Mouse (Mus musculus) kidney, postnatal 14 days (tissue): ENCODE measurements at regions not wholly inside any gene's neighbourhood (a gene's known extent, or its start where the extent isn't known, plus 50 kb on each side); places are given as distances from the start of the nearest gene placed in this dataset.

Source experiments
- DNase-seq: peaks from one replicate; pipeline ENCODE4 v3.0.0; 2022; ENCODE audit warnings: mixed read lengths

DNA sequence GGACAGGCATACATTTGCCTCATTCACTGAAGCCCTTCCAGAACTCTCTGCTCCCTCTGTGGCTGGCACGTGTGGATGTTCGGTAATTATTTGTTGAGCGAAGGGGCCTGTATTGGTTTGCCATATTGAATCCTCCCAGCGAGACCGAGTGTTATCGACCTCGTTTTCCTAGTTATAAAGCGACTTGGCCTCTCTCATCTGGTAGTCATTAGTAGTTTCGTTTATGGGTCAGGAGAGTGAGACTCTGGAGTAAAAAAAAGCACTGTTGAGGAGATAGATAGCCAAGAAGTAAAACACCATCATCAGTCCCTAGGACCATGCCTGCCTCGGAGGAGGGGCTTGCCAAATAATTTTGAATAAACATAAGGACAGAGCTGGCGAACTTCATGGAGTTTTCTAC lies 254.6 kb upstream of the Tbx3 start:
- DNase-seq, result no peak

DNA sequence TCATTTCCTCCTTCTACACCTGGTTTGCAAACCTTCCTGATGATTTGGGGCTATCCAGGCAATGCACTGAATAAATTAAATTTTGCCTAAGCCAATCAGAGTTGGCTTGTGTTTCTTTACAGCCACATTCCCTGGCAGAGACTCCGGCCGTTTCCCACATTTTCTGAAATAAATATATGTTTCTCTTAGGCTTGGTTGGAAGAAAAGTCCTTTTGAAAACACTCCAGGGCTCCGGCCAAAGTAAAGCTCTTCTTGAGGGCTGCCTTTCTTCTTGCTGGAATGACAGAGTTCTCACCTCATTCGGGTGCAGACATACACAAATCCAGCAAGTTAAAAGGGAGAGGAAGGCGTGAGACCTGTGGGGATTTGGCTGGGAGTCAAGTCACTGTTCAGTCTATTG lies 252.0 kb upstream of the Tbx3 start:
- DNase-seq, result no peak

DNA sequence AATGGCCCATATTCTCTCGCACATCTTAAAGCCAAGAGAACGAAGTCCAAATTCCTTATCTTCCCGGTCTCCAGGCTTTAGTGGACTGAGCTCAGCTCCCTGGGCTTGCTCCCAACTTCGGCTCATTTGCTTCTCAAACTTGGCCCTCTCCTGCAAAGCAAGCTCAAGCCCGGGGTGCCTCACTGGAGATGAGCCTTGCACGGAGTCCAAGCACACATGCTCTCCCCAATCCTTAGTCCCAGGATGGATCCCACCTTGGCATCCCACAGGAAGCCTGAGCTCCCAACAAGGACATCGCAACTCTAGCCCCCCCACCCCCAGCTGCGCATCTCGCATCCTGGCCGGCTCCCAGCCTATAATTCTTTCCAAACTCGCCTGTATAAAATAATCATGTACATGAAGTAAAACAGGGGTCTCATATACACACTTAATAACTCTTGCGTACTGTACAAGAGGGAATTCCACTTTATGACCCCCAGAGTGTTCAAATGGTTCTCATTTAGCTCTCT lies 242.9 kb upstream of the Tbx3 start:
- peak; percentile 8 for DNase-seq

DNA sequence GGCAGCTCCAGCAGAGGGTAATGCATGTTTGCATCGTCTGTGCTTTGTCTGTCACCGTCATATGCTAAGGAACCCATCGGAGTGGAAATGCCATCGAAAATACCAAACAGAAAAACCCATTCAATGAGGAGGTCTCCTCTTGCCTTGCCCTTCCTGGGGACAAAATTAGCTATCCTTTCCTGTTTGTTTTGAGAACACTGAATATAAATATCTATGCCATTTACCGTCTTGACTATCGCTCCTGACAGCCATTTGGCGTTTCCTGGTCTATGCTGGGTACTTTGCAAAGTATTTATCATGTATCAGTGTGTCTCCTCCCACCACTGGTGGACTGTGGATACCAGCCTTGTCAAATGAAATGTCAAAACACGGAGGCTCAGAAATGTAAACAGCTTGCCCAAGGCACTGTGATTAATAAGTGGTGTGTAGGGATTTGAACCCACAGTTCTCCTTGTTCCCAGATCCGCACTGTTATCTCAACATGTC lies 239.2 kb upstream of the Tbx3 start:
- no peak for DNase-seq

DNA sequence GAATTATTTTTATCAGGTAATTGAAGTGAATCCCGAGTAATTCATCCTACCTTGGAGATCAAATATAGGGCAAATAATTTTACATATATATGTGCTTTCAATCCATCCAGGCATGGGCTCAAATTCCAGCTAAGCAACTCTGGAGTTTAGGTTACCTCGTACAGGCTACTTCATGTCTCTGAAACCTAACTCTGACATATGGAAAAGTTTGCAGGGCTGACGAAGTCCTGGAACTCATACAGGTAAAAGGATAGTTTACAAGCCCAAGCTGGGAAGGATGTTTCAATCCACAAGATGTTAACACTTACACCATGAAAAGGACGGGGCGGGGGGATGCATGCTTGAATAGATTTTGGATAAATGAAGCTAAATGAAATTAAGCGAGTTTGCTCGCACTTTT lies 235.9 kb upstream of the Tbx3 start:
- DNase-seq, result no peak

DNA sequence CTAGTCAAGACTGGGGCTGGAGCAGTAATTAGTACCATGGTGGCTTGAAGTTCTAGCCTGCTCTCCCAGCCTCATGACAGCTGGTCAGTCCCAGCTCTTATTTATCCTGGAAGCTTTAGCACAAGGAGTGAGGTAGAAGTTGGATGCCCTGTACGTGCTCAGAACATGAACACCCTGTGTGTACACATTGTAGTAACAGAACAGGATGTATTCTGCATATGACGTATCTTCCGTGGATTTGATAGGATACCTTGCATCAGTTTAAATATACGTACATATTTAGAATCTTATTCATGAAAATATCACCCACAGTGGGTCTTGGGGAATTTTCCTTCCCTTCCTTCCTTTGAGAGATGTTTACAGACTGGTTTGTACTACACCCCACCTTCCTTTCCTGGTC lies 222.0 kb upstream of the Tbx3 start:
- DNase-seq, result no peak

DNA sequence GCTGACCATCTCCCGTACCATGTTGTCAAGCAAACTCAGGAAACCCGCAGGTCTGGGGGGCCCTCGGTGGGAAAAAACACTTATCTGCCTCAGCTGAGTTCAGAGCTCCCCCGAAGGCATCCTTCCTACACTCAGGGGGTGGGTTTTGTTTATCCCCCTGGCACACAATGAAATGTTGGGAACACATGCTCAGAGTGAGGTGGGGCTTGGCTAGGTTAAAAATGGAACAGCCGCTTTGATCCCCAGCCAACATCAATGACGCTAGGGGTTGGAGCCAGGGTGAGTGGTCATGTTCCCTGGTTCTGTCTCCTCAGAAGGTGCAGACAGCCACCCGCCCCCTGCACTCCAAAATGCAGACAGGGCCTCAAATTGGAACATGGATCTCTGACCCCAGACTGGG lies 221.3 kb upstream of the Tbx3 start:
- no peak for DNase-seq

DNA sequence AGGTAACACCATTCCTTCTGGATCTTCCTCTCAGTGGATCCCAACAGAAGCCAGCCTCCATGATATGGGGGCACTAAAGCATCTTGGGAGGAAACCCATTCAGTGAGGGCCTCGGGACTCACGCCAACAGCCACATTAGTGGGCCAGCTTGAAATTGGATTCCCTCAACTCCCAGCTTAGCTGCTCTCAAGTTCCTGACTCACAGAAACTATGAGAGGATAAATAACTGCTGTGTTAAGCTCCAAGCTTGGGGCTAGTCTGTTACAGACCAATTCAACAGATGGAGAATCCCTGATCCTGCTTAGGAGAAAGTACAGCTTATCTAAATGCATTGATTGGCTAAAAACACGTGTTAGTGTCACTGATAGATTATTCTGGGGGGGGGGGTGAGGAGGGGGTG lies 210.7 kb upstream of the Tbx3 start:
- DNase-seq, result no peak

DNA sequence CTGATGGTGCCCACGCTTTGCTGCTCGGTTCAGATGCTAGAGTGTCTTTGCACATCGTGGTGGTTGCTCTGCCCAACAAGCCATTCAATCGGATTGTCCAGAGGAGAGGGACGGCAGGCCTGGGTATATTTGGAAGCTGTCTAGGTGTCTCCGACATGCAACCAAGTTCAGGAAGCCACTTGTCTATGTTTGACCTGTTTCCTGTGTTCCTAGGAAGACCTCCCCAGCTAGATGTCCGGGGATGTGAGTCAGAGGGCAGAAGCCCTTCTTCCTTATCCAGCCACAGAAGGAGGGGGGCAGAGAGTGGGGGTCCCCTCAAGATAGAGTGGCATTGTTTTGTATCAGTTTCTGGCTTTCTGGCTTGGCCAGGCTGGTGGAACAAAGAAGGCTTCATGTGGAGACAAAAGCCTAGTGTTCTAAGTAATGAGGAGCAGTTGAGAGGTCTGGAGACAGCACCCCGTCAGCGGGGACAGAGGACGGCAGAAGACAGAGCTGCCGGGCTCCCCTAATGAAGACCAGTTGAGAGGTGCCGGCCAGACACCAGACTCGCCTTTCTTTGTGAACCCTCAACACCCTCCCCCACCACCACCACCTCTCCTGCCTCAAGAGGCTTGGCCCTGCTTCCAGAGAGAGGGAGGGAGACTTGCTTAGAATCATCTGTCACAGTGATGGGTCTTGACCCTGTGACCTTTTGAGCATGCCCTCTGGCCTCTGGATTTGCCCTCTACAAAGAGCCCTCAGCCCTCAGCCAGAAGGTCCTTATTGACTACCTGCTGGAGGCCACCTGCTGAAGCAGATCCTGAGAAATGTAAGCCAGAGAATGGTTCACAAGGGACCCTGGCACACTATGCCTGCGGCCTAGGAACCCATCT lies 207.6 kb upstream of the Tbx3 start:
- DNase-seq, result no peak

DNA sequence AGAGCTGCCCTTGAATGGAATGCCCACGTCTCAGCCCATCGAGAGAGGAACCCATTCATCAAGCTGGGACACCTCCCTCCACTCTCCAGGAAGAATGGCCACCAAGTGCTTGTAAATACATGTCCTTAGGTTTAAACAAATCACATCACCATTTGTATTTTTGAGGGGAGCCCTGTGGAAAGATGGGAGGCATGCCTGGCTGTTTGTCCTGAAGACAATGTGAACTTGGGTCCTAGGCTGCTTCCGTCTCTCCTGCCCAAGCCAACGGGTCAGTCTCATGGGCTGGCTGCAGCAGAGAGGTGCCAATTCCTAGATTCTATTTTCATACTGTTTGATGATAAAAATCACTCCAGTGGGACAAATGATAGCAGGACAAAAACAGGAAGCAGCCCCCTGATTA lies 205.9 kb upstream of the Tbx3 start:
- no peak for DNase-seq

DNA sequence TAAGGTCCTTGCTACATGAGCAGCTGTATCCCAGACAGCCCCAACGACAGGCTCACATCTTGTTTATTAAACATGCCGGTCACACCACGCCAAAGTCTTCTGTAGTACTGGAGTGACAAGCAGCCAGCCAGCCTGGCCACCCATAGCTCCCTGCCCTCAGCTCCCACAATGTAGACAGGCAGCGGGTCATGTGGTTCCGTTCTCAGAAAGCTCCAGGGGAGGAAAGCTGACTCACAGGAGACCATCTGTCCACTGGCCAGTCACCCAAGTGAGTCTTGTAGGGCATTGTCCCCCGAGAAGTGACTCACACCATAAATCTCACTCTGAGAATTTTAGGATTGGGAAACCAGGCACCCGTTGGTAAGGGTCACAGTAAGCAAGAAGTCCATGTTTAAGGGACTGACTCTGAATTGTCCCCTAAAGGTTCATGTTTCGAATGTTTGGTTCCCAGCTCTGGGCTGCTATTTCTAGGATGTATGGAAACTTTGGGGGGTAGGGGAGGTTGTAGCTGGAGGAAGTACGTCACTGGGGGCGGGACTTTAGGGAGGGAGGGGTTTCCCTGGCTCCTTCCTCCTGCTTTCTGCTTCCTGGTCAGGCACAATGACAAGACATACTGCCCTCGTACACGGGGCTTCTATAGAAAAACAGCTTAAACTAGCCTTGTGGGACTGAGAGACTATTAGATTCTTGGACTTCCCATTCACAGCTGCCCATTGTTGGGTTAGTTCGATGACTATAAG lies 203.0 kb upstream of the Tbx3 start:
- DNase-seq, result no peak

DNA sequence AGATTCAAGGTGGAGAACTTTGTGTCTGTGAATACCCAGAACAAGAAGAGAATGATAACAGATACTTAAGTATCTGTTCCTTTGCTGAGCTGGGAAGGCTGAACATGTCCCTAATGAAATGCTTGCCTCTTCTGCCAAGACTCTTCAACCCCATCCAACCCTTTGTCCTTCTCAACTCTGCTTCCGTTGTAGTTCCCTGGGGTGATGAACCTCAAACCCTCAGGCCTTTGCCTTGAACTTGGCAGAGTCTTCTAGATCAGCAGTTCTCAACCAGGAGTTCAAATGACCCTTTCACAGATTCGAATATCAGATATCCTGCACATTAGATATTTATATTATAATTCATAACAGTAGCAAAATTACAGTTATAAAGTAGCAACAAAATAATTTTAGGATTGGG lies 192.5 kb upstream of the Tbx3 start:
- DNase-seq, result peak; percentile 53

DNA sequence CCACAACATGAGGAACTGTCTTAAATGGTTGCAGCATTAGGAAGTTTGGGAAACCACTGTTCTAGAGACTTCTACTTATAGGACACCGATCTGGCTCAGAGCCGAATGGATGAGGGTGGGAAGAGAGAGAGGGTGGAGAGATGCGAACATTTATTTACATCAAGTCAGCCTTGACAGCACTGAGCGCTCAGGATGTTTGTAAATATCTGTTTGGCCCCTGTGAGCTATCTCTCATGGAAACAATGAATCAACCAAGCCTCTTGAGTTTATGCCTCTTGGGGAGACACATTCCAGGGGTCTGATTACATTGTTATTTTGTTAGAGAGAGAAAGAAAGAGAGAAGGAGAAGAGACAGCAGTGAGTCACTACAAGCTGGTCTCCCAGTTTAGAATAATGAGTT lies 192.1 kb upstream of the Tbx3 start:
- no peak for DNase-seq

DNA sequence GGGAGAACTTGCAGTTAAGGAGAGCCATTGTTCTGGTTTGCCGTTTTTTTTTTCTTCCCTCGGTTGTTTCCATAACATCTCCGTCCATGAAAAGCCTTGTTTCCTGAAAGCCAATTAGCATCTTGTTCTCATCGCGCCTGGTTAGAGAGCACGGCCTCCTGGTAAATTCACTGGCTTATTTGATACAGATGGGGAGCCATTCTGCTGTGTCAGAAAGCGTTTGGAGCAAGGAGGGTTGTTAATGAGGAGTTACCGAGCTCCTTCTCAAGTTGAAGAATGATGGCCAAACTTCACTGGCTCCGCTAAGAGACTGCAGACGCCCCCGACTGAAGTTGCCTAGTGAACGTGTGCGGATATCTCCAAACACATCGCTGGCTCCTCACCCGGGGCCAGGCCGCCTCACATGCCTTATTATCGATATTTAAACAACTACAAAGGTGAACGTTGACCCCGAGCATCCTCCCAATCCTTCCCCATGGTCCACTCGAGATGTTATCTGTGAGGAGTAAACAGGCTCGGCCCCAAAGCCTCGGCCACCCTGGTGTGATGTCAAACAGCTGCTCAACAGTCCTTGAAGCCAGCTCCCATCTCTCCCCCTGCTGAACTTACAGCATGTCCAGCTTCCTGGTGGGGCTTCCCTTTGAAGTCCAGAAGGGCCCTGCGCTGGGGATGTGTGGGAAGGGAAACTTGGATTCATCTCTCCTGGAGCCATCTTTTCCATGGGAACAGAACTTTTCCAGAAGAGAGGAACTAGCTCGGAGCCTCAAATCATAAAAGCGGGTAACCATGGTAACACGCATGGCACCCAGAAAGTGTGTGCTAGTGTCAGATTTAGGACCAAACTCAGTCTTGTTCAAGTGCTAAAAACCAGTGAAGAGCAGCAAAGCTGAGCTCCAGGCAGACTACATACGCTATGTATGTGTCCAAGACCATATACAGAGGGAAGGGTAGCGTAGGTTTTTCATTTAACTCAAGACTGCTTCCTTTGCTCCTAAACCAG lies 190.0 kb upstream of the Tbx3 start:
- DNase-seq, result peak; percentile 49

DNA sequence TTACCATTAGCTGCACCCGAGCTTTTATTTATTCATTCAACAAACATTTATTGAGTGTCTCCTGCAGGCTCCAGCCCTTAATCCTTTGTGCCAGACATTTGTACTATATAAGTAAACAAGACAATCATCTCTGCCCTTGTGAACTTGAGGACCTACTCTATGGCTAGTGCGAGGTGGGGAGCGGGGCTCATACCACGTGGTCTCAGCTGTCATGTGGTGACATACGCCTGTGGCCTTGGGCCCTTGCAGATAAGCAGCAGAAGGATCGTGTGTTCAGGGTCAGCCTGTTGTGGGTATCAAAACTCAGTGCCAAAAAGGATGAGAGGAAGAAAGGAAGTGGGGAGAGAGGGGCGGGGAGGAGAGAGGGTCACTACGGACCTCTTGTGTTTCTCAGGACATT lies 186.8 kb upstream of the Tbx3 start:
- DNase-seq, result no peak

DNA sequence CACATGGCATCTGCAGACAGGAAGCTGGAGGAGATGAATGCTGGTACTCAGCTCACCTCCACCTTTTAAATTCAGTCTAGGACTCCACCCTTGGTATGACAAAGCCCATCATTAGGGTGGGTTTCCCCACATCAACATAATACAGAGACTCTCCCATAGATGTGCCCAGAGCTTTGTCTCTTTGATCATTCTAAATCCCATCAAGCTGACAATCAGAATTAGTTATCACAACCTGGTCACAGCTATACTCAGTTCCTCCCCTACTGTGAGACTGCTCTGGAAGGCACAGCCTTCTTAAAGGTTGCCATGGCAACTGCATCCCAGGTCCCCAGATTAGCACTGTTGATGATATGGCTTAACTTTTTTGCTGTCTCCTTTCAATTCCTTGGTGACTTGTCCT lies 184.3 kb upstream of the Tbx3 start:
- DNase-seq, result no peak

DNA sequence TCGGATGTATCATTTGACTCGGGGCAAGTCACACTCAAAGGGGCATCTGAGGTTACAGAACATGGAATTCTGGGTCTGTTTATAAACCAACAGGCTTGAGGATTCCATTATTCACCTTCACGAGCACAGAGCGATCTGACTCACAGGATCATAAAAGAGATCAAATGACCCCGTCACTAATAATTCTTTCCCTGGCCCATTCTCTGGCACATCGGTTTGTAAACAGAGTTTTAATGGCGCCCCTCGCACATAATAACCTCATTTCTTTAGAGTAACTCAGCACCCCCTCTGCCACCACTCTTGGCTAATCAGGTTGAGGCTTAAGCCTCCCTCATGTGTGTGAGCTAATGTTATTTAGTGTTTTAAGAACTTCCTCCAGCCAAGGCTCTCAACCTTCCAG lies 183.3 kb upstream of the Tbx3 start:
- DNase-seq, result no peak

DNA sequence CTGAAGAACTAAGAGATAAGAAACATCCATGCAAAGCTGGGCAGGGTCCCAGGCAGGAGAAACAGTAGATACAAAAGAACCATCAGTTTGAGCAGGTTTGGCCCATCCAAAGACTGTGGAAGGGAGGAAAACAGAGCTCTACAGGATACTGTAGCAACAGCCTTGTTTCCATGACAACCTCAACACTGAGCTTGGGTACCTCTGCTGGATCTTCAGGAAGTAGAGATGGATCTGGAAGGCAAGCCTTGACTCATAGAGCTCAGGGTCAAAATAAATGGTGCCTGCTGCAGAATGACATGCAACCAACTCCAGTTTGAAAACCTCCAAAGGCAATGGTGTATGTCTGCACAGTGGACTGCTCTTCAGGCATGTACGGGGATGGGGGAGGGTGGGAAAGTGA lies 173.0 kb upstream of the Tbx3 start:
- DNase-seq, result no peak

DNA sequence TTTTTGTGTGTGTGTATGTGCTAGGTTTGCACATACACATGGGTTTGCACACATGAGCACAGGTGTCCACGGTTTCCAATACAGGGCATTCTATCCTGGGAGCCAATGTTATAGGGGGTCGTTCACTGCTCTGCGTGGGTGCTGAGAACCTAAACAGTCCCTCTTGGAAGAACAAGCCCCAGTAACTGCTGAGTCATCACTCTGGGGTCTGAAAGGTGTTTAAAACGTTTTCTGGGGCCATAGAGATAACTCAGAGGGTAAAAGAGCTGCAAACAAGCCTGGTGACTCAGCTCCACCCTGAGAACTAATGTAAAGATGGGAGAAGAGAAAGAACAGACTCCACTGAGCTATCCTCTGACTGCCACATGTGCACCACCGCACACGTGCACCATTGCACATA lies 172.0 kb upstream of the Tbx3 start:
- no peak for DNase-seq

DNA sequence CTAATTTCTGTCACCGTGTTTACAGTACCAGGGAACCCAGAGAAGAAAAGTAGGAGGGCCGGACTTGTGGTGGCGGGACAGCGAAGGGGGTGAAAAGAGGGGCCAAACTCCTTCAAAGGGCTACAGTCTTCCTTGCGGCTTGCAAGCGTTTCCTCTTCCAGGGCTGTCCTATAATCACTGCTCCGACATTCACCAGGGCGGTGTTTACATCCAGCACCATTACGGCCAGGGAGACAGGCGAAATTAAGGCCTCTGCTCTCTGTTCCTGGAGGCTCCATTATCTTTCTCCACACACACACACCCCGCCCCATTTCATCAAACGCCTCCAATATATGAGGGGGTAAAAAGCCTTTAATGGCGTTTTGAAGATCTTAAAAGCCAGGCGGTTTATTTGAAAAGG lies 162.8 kb upstream of the Tbx3 start:
- no peak for DNase-seq

DNA sequence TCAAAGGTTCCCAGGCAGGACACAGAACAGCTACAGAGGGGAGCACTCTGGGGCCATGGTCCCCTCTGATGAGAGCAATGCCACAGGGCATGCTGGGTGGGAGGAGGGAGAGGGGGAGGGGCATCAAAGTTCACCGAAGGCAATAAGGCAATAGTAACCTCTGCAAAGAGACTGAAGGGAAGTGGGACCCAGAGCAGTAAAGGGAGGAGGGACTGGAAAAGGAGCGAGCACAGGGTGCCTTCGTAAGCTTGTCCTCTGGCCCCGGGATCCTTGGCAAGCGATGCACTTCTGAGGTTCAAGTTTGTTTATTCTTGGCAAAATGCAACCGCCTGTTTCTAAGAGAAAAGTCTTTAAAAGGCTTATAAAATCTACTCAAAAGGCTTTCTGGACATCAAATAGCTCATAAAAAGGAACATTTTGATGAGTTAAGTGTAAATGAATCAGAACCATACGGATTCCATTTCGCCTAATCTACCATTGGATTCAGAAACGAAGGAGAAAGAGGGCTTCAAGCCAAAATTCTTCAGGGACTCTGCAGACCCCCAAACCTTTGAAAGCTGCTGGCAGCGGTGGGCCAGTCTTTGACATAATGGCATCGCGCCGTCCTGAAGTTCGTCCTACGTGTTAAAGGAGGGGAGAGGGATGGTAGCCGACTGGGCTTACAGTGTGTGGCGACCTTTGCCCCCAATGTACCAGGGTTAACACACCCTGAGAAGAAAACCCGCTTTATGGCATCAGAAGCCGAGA lies 151.8 kb upstream of the Tbx3 start:
- peak; percentile 5 for DNase-seq

DNA sequence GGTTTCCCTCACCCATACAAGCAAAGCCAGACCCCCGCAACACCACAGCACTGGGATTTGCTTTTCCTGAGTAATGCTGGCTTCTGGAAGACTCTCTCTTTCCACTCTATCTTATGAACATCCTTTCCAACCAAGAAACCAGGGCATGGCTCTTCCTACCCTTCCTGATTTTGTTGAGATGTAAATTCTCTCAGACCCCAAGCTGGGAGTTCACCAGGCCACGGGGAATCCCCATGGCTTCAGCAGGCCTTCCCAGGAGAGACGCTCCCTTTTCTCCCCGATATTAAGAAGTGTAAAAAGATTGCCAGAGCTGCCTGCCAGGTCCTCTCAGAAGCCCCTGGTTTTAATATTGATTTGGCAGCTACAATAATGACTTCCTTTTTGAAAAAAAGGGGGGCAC lies 146.3 kb upstream of the Tbx3 start:
- DNase-seq, result no peak
